Mouse (Mus musculus): ENCODE data around the gene Camk2n2.

DNA sequence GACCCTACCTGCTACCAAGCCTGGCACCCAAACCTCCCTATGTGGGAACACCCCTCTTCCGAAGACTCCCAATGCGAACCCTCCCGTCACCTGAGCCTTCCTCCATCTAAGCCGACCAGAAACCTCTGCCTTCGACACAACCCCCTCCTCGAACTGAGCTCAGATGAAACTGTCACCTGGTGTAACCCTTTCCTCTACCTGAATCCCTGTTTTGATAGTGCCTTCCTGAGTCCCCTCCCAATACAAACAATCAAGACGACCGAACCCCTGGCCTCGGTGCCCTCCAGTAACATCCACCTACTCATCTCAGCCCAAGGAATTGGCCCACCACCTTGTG lies 720 bp downstream of the Camk2n2 start:
- TF ChIP-seq CTCF (IDR thresholded peaks at IDR 0.05; ENCODE audit: borderline replicate concordance, insufficient read depth, low read length) (no peak), POLR2A (IDR thresholded peaks at IDR 0.05; ENCODE audit: low read depth, low read length) (no peak)
